Mouse (Mus musculus): ENCODE results near the gene Togaram1. TPM values are rescaled to one million over a fixed set of nuclear protein-coding genes. Genes with fewer than 3 reads are reported as not detected.

The Togaram1 gene
- polyA plus RNA-seq, 1 experiment from 2014 or later = 27.8 TPM

DNA sequence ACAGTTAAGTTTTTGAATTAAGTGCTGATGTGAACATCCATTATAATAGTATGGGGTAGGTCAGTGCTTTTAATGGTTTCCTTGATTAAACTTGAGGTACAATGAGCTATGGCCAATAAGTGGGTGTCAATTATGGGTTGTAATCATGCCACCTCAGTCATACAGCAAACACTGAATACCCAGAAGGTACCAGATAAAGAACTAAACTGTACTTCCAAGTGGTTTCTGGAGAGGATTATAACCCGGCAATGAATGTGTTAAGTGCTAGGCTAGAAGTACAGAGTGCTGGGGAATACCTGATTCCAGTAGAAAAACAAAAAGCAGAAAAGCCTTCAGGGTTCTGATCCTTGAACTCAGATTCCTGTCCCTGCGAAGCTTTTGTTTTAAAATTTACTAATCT, 2.5 kb downstream of the Togaram1 start:
- Histone ChIP-seq H3K9ac (replicated peaks; ENCODE audit: low read depth, low read length) (peak overlapping the region; percentile 69; the same call in 1 of the 2 replicates), H3K4me2 (ENCODE audit: low read depth, low read length) (peak overlapping the region; percentile 99), H3K4me3 (ENCODE audit: low read depth, low read length) (peak overlapping the region; percentile 82), H3K4me1 (ENCODE audit: control insufficient read depth, insufficient read depth, low read length) (peaks cover 39% of the 10 kb centered on the region), H3K36me3 (ENCODE audit: control insufficient read depth, insufficient read depth, low read length) (no peaks in the 10 kb centered on the region), H3K9me3 (ENCODE audit: control insufficient read depth, low read length) (no peaks in the 10 kb centered on the region), H3K27me3 (ENCODE audit: control insufficient read depth, insufficient read depth, low read length) (no peaks in the 10 kb centered on the region), H3K27ac (ENCODE audit: low read depth, low read length) (no peak overlapping the region)
- WGBS = 6% methylated on average over 2 of the region's 2 CpGs
- ATAC-seq (ENCODE audit: low read depth) = no peak

GRCm38 (mm10) chr12:64971399-64971798, 5.8 kb downstream of the Togaram1 start:
- Histone ChIP-seq H3K27ac (ENCODE audit: low read depth, low read length) (no peak overlapping the region), H3K36me3 (ENCODE audit: control insufficient read depth, insufficient read depth, low read length) (no peaks in the 10 kb centered on the region), H3K9ac (replicated peaks; ENCODE audit: low read depth, low read length) (no peak overlapping the region), H3K4me3 (ENCODE audit: low read depth, low read length) (no peak overlapping the region), H3K4me1 (ENCODE audit: control insufficient read depth, insufficient read depth, low read length) (peaks cover 33% of the 10 kb centered on the region), H3K9me3 (ENCODE audit: control insufficient read depth, low read length) (no peaks in the 10 kb centered on the region), H3K27me3 (ENCODE audit: control insufficient read depth, insufficient read depth, low read length) (no peaks in the 10 kb centered on the region), H3K4me2 (ENCODE audit: low read depth, low read length) (peak overlapping the region; percentile 26)
- no peak for ATAC-seq (ENCODE audit: low read depth)

DNA sequence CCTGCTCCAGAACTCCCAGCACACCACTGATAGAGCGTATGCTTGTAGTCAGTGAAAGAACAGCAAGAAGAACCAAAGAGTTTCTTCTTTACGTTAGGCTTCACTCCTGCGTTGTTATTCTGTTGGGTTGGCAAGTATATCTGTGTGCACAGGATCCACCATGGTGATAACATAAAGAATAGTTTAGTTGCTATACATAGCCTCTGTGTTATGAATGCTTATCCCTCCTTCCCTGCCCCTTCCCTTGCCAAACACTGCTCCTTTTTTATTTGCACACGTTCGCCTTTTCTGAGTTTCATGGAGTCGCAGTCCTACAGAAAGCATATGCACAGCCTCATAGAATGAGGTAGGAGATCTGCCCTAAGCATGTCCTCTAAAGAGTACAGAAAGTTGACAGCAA, 6.5 kb downstream of the Togaram1 start:
- Histone ChIP-seq H3K4me1 (ENCODE audit: control insufficient read depth, insufficient read depth, low read length) (peaks cover 29% of the 10 kb centered on the region), H3K9ac (replicated peaks; ENCODE audit: low read depth, low read length) (no peak overlapping the region), H3K27me3 (ENCODE audit: control insufficient read depth, insufficient read depth, low read length) (no peaks in the 10 kb centered on the region), H3K36me3 (ENCODE audit: control insufficient read depth, insufficient read depth, low read length) (no peaks in the 10 kb centered on the region), H3K4me3 (ENCODE audit: low read depth, low read length) (no peak overlapping the region), H3K4me2 (ENCODE audit: low read depth, low read length) (peak overlapping the region; percentile 12; the same call in 1 of the 2 replicates), H3K9me3 (ENCODE audit: control insufficient read depth, low read length) (no peaks in the 10 kb centered on the region), H3K27ac (ENCODE audit: low read depth, low read length) (no peak overlapping the region)
- no peak for ATAC-seq (ENCODE audit: low read depth)
- WGBS = 78% methylated on average over 6 of the region's 6 CpGs

- ATAC-seq (ENCODE audit: low read depth) = no peak
- Histone ChIP-seq H3K27ac (ENCODE audit: low read depth, low read length) (no peak overlapping the region), H3K9me3 (ENCODE audit: control insufficient read depth, low read length) (no peaks in the 10 kb centered on the region), H3K4me3 (ENCODE audit: low read depth, low read length) (no peak overlapping the region), H3K36me3 (ENCODE audit: control insufficient read depth, insufficient read depth, low read length) (0 out of 2 replicates have a peak, but pooled peaks cover 12% of the 10 kb centered on the region), H3K9ac (replicated peaks; ENCODE audit: low read depth, low read length) (no peak overlapping the region), H3K4me1 (ENCODE audit: control insufficient read depth, insufficient read depth, low read length) (peaks cover 17% of the 10 kb centered on the region), H3K4me2 (ENCODE audit: low read depth, low read length) (no peak overlapping the region), H3K27me3 (ENCODE audit: control insufficient read depth, insufficient read depth, low read length) (no peaks in the 10 kb centered on the region)
- 56% methylated on average over 6 of the region's 6 CpGs for WGBS
Measured at GRCm38 (mm10) chr12:64975558-64975957, 10.0 kb downstream of the Togaram1 start.

- ATAC-seq (ENCODE audit: low read depth) = no peak
- 80% methylated on average over 1 of the region's 1 CpGs for WGBS
- Histone ChIP-seq H3K9ac (replicated peaks; ENCODE audit: low read depth, low read length) (no peak overlapping the region), H3K4me3 (ENCODE audit: low read depth, low read length) (no peak overlapping the region), H3K4me1 (ENCODE audit: control insufficient read depth, insufficient read depth, low read length) (peaks cover 11% of the 10 kb centered on the region), H3K27ac (ENCODE audit: low read depth, low read length) (no peak overlapping the region), H3K4me2 (ENCODE audit: low read depth, low read length) (no peak overlapping the region), H3K36me3 (ENCODE audit: control insufficient read depth, insufficient read depth, low read length) (0 out of 2 replicates have a peak, but pooled peaks cover 13% of the 10 kb centered on the region), H3K27me3 (ENCODE audit: control insufficient read depth, insufficient read depth, low read length) (no peaks in the 10 kb centered on the region), H3K9me3 (ENCODE audit: control insufficient read depth, low read length) (no peaks in the 10 kb centered on the region)
Measured at GRCm38 (mm10) chr12:64976191-64976590, 10.6 kb downstream of the Togaram1 start.

DNA sequence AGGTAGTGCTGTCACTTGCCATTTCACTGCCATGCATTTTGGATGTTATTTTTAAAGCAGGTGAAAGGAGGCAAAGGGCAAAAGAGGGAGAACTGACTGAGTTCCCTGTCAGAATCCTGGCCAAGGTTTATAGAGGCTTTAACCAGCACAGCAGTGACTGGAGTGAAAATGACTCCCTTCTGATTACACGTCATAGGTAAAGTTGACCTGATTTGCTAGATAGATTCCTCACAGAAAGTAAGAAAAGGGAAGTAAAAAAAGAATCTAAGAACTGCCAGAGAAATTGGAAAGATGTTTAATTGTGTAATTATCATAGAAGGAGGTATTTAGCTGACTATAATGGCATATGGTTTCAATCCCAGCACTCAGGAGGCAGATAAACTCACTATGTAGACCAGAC, 11.9 kb downstream of the Togaram1 start:
- no peaks in the 10 kb centered on the region for H3K27me3 ChIP-seq (ENCODE audit: control insufficient read depth, insufficient read depth, low read length)
- H3K4me1 ChIP-seq (ENCODE audit: control insufficient read depth, insufficient read depth, low read length) = no peaks in the 10 kb centered on the region
- H3K4me2 ChIP-seq (ENCODE audit: low read depth, low read length) = no peak overlapping the region
- ATAC-seq (ENCODE audit: low read depth) = no peak
- WGBS = 90% methylated on average over 1 of the region's 1 CpGs
- no peak overlapping the region for H3K4me3 ChIP-seq (ENCODE audit: low read depth, low read length)
- no peak overlapping the region for H3K9ac ChIP-seq (replicated peaks; ENCODE audit: low read depth, low read length)
- no peaks in the 10 kb centered on the region for H3K9me3 ChIP-seq (ENCODE audit: control insufficient read depth, low read length)
- 0 out of 2 replicates have a peak, but pooled peaks cover 13% of the 10 kb centered on the region for H3K36me3 ChIP-seq (ENCODE audit: control insufficient read depth, insufficient read depth, low read length)
- H3K27ac ChIP-seq (ENCODE audit: low read depth, low read length) = no peak overlapping the region

- Histone ChIP-seq H3K27me3 (ENCODE audit: control insufficient read depth, insufficient read depth, low read length) (no peaks in the 10 kb centered on the region), H3K4me3 (ENCODE audit: low read depth, low read length) (no peak overlapping the region), H3K27ac (ENCODE audit: low read depth, low read length) (no peak overlapping the region), H3K9ac (replicated peaks; ENCODE audit: low read depth, low read length) (no peak overlapping the region), H3K4me2 (ENCODE audit: low read depth, low read length) (no peak overlapping the region), H3K9me3 (ENCODE audit: control insufficient read depth, low read length) (no peaks in the 10 kb centered on the region), H3K4me1 (ENCODE audit: control insufficient read depth, insufficient read depth, low read length) (no peaks in the 10 kb centered on the region), H3K36me3 (ENCODE audit: control insufficient read depth, insufficient read depth, low read length) (peaks cover 33% of the 10 kb centered on the region)
- 93% methylated on average over 3 of the region's 3 CpGs for WGBS
- no peak for ATAC-seq (ENCODE audit: low read depth)
Measured at GRCm38 (mm10) chr12:65007725-65008124, 42.1 kb downstream of the Togaram1 start.

DNA sequence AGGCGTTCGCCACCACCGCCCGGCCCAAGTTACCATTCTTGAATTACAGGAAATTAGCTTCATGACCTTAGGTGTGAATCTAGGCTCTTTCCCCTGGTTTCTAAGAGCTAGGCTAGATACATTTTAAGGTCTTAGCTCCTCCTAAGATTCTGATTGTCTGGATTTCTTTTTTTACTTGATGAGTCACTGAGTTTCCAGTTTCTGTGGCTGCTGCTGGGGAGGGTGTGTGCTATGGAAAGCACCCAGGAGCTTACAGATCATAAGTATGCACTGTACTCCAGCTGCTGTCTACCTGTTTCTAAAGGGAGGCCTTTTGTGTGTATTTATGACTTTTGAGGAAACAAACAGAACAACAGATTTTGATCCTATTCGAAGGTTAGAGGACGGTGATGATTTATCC, 57.2 kb downstream of the Togaram1 start:
- no peaks in the 10 kb centered on the region for H3K4me1 ChIP-seq (ENCODE audit: control insufficient read depth, insufficient read depth, low read length)
- WGBS = 96% methylated on average over 6 of the region's 6 CpGs
- H3K27ac ChIP-seq (ENCODE audit: low read depth, low read length) = no peak overlapping the region
- no peak for ATAC-seq (ENCODE audit: low read depth)
- H3K9ac ChIP-seq (replicated peaks; ENCODE audit: low read depth, low read length) = no peak overlapping the region
- H3K4me3 ChIP-seq (ENCODE audit: low read depth, low read length) = no peak overlapping the region
- H3K4me2 ChIP-seq (ENCODE audit: low read depth, low read length) = no peak overlapping the region
- H3K36me3 ChIP-seq (ENCODE audit: control insufficient read depth, insufficient read depth, low read length) = 0 out of 2 replicates have a peak, but pooled peaks cover 4% of the 10 kb centered on the region
- H3K27me3 ChIP-seq (ENCODE audit: control insufficient read depth, insufficient read depth, low read length) = no peaks in the 10 kb centered on the region
- H3K9me3 ChIP-seq (ENCODE audit: control insufficient read depth, low read length) = no peaks in the 10 kb centered on the region

GRCm38 (mm10) chr12:65035839-65036189, 70.2 kb downstream of the Togaram1 start:
- H3K4me1 ChIP-seq (ENCODE audit: control insufficient read depth, insufficient read depth, low read length) = peaks cover 21% of the 10 kb centered on the region
- H3K36me3 ChIP-seq (ENCODE audit: control insufficient read depth, insufficient read depth, low read length) = no peaks in the 10 kb centered on the region
- ATAC-seq (ENCODE audit: low read depth) = no peak
- H3K9ac ChIP-seq (replicated peaks; ENCODE audit: low read depth, low read length) = peak overlapping the region; percentile 91; the same call in 1 of the 2 replicates
- H3K27me3 ChIP-seq (ENCODE audit: control insufficient read depth, insufficient read depth, low read length) = no peaks in the 10 kb centered on the region
- no peak overlapping the region for H3K27ac ChIP-seq (ENCODE audit: low read depth, low read length)
- H3K4me2 ChIP-seq (ENCODE audit: low read depth, low read length) = peak overlapping the region; percentile 55
- no peaks in the 10 kb centered on the region for H3K9me3 ChIP-seq (ENCODE audit: control insufficient read depth, low read length)
- WGBS = 47% methylated on average over 8 of the region's 8 CpGs
- H3K4me3 ChIP-seq (ENCODE audit: low read depth, low read length) = peak overlapping the region; percentile 98

All from neural tube, embryonic 14.5 days (tissue).